Mouse (Mus musculus) spleen, adult 2 months (tissue): Measurements from ENCODE around the gene Cnih2. TPM values are rescaled to one million over a fixed set of nuclear protein-coding genes. Genes with fewer than 3 reads are reported as not detected.

Experiments
- DNase-seq, 2 experiments: peaks; one replicate each; pipeline versions ENCODE4 v3.0.0 to v3.0.0-alpha.2; 2012 to 2021; ENCODE audit warnings: low spot score in 2 of 2, low read depth in 1 of 2
- H3K27ac ChIP-seq: fragments of 200-500 bp; 2 replicates; pipeline ENCODE4 v1.5.1; 2012; ENCODE audit warnings: low read length, inconsistent platforms; ENCODE audit not compliant: insufficient read depth
- H3K27me3 ChIP-seq: fragments of 200-500 bp; 2 replicates; pipeline ENCODE4 v1.6.1; 2012; ENCODE audit warnings: mild to moderate bottlenecking, moderate library complexity, low read length, inconsistent platforms; ENCODE audit not compliant: control insufficient read depth, insufficient read depth
- H3K36me3 ChIP-seq: fragments of 200-500 bp; 2 replicates; pipeline ENCODE4 v1.6.1; 2012; ENCODE audit warnings: mild to moderate bottlenecking, low read length, inconsistent platforms; ENCODE audit not compliant: control insufficient read depth, insufficient read depth
- H3K4me1 ChIP-seq: fragments of 200-500 bp; 2 replicates; pipeline ENCODE4 v1.6.1; 2011; ENCODE audit warnings: inconsistent platforms; ENCODE audit not compliant: control insufficient read depth, insufficient read depth, insufficient read length
- H3K4me3 ChIP-seq: fragments of 200-500 bp; 2 replicates; pipeline ENCODE4 v1.5.1; 2011; ENCODE audit warnings: mild to moderate bottlenecking, inconsistent platforms; ENCODE audit not compliant: insufficient read depth, insufficient read length; ENCODE audit errors: extremely low read depth
- CTCF ChIP-seq: fragments of 200-500 bp; IDR thresholded peaks from 2 replicates; pipeline ENCODE4 v1.5.1; 2011; ENCODE audit warnings: mild to moderate bottlenecking, inconsistent platforms; ENCODE audit not compliant: insufficient read depth, insufficient read length, insufficient replicate concordance; ENCODE audit errors: extremely low read depth
- POLR2A ChIP-seq: fragments of 200-500 bp; IDR thresholded peaks from 2 replicates; pipeline ENCODE4 v1.6.1; 2011; ENCODE audit warnings: low read depth, low read length, inconsistent platforms
- WGBS: fragments of 180-500 bp; shearing (Covaris S2); methylation state at CpG from one replicate; pipeline ENCODE4 v1.1.7; 2018; 5-methylcytosine and 5-hydroxymethylcytosine counted together
- polyA plus RNA-seq: library from polyadenylated mRNA; depleted of rRNA; stranded (reverse); fragments of >200 nt; gene quantifications from 2 replicates; pipeline ENCODE4 v1.2.3, GENCODE M21; 2012

Gene Cnih2
- polyA plus RNA-seq, 1 experiment, result 0.94 TPM

DNA sequence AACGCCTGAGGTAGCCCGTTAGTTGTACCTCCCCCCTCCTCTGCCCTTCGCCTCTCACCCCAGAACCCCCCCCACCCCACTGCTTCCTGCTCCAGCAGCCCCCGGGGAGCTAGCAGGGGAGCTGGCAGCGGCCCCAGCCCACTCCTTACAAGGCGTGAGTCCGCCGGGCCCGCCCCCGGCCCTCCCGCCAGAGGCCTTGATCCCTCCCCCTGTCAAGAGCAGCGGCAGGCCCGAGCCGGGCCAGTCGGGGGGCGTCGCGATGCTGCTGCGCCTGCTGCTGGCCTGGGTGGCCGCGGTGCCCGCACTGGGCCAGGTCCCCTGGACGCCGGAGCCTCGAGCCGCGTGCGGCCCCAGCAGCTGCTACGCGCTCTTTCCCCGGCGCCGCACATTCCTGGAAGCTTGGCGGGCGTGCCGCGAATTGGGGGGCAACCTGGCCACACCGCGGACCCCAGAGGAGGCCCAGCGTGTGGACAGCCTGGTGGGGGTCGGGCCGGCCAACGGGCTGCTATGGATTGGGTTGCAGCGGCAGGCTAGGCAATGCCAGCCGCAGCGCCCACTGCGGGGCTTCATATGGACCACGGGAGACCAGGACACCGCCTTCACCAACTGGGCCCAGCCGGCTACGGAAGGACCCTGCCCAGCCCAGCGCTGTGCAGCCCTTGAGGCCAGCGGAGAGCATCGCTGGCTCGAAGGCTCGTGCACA is 30.3 kb downstream of the Cnih2 start, which contains the start of gene Cd248:
TSS of gene Cd248 (plus strand) at position 212 of the 703 bp plus-strand sequence.
- Histone ChIP-seq H3K27me3 (peaks cover 12% of the 10 kb centered on the region), H3K27ac (0 out of 2 replicates have a peak within 1 kb of the TSS, but pooled peaks have one; percentile 16), H3K36me3 (no peaks in the 10 kb centered on the region), H3K4me3 (peak within 1 kb of the TSS; percentile 25; the same call in 1 of the 2 replicates), H3K4me1 (peaks cover 6% of the 10 kb centered on the region)
- 5% methylated on average over 50 of the region's 56 CpGs for WGBS
- TF ChIP-seq CTCF, result no peak
- TF ChIP-seq POLR2A, result no peak
- DNase-seq, result no peak

- Histone ChIP-seq H3K27ac (0 out of 2 replicates have a peak overlapping the region, but pooled peaks have one; percentile 16), H3K36me3 (no peaks in the 10 kb centered on the region), H3K27me3 (peaks cover 12% of the 10 kb centered on the region), H3K4me3 (no peak overlapping the region), H3K4me1 (peaks cover 6% of the 10 kb centered on the region)
- no peak for TF ChIP-seq POLR2A
- TF ChIP-seq CTCF, result no peak
- no peak for DNase-seq
- WGBS, result 12% methylated on average over 15 of the region's 15 CpGs
Measured at GRCm38 (mm10) chr19:5067040-5067799, 31.1 kb downstream of the Cnih2 start.

- 61% methylated on average over 7 of the region's 7 CpGs for WGBS
- Histone ChIP-seq H3K4me1 (peaks cover 6% of the 10 kb centered on the region), H3K27ac (no peak overlapping the region), H3K36me3 (no peaks in the 10 kb centered on the region), H3K4me3 (no peak overlapping the region), H3K27me3 (peaks cover 12% of the 10 kb centered on the region)
- TF ChIP-seq CTCF, result no peak
- no peak for TF ChIP-seq POLR2A
- no peak for DNase-seq
Measured at GRCm38 (mm10) chr19:5065104-5065503, 33.2 kb downstream of the Cnih2 start.

DNA sequence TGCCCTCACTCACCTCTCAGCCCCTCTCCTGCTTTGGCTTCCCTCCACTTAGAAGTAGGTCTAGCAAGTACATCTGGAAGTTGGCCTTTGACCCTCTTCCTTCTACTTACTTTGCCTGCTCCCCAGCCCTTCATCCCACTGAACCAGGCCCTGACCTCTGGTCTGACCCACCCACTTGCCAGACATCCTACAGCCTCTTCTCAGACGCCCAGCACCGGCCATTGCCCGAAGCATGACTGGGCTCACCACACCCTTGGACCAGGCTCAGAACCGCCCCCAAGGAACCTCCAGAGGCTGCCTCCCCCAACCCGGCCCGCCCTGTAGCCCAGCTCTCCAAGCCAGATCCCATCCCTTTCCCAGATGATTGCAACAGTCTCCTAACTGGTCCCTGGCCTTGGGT is 35.9 kb downstream of the Cnih2 start:
- peaks cover 2% of the 10 kb centered on the region; the same call in 1 of the 2 replicates for H3K4me1 ChIP-seq
- no peak overlapping the region for H3K4me3 ChIP-seq
- TF ChIP-seq POLR2A (no peak), CTCF (no peak)
- H3K27me3 ChIP-seq, result peaks cover 2% of the 10 kb centered on the region; the same call in 1 of the 2 replicates
- H3K36me3 ChIP-seq, result no peaks in the 10 kb centered on the region
- DNase-seq, result no peak
- WGBS, result 86% methylated on average over 6 of the region's 6 CpGs
- H3K27ac ChIP-seq, result no peak overlapping the region

DNA sequence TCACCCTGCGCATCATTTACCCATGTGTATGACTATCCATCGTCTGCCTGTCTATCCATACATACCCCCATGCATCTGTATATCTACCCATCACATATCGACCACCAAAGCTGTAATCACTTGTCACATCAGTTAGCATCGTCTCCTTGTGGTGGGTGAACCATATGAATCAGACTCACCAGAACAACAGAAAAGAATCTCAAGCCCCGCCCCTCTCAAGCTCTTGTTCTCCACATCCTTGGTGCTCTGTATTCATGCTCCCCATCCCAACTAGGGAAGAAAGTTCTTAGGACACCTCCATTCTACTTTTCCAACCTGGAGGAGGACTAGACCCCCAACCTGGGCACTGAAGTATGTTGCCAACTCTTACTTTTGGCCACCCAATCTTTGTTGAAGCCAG is 36.3 kb downstream of the Cnih2 start:
- peaks cover under 1% of the 10 kb centered on the region; the same call in 1 of the 2 replicates for H3K27me3 ChIP-seq
- 76% methylated on average over 5 of the region's 5 CpGs for WGBS
- DNase-seq, result no peak
- no peaks in the 10 kb centered on the region for H3K36me3 ChIP-seq
- TF ChIP-seq CTCF, result no peak
- TF ChIP-seq POLR2A, result no peak
- no peak overlapping the region for H3K27ac ChIP-seq
- no peak overlapping the region for H3K4me3 ChIP-seq
- H3K4me1 ChIP-seq, result peaks cover 2% of the 10 kb centered on the region; the same call in 1 of the 2 replicates

DNA sequence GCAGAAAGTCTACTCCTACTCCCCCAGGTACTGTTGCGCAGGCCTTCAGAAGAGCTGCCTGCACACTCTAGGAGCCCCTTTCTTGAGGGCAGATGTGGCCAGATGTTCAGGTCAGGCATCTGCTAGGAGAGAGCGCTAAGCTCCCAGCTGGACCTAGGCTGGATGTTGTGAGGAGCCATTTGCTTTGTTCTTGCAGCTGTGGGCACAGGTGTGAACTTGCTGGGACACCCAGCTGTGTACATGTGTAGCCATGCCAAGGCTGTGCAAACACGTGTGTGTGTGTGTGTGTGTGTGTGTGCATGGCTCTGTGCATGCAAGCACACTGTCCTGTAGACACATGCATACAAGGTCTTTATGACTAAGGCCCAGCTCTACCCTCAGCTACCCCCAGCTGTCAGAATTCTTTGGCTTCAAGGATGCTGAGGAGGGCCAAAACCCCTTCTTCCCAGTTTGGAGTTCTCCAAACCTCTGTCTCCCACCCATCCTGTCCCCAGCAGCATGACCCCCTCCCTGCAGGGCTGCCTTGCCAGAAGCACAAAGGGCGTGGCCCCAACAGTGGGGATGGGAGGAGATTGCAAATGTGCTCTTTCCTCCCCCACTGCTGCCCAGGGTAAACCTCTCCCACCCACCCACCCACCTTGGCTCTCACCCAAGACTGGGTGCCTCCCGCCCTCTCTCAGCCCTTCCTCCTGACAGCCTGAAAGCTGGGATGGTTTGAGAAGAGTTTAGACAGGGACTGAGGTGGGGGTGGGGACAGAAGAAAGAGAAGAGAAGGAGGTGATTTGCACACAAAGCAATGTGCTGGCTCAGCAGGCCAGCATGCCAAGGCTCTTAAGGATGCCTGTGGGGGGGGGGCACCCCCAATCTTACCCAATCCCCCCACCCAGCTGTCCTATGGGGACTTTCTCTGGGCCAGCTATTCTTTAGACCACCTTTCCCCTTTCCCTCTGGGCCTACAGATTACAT is 37.7 kb downstream of the Cnih2 start:
- Histone ChIP-seq H3K4me1 (peaks cover 2% of the 10 kb centered on the region; the same call in 1 of the 2 replicates), H3K27me3 (no peaks in the 10 kb centered on the region), H3K27ac (no peak overlapping the region), H3K36me3 (no peaks in the 10 kb centered on the region), H3K4me3 (no peak overlapping the region)
- DNase-seq, result no peak
- no peak for TF ChIP-seq CTCF
- no peak for TF ChIP-seq POLR2A
- 77% methylated on average over 5 of the region's 5 CpGs for WGBS
